Mouse (Mus musculus) limb, embryonic 14.5 days (tissue): ENCODE measurements around the gene Ppme1. TPM values are rescaled to one million over a fixed set of nuclear protein-coding genes. Genes with fewer than 3 reads are reported as not detected.

Experiments
- ATAC-seq: fragments of 200-750 bp; cut with Nextera tagmentation; 2 replicates; pipeline ENCODE4 v1.8.0; 2017; ENCODE audit warnings: low read depth, moderate number of reproducible peaks, moderate TSS enrichment; ENCODE audit not compliant: low FRiP score
- DNase-seq: peaks from one replicate; pipeline ENCODE4 v3.0.0-alpha.2; 2015; ENCODE audit warnings: low spot score
- H3K27ac ChIP-seq: fragments of 300-500 bp; sonication (generic); replicated peaks from 2 replicates; pipeline ENCODE4 v1.5.1; 2014; ENCODE audit warnings: low read depth, mild to moderate bottlenecking, low read length, moderate library complexity, mixed read lengths
- H3K27me3 ChIP-seq: fragments of 300-500 bp; sonication (generic); 2 replicates; pipeline ENCODE4 v1.6.1; 2014; ENCODE audit warnings: low read length, mixed read lengths; ENCODE audit not compliant: control insufficient read depth, insufficient read depth
- H3K36me3 ChIP-seq: fragments of 300-500 bp; sonication (generic); 2 replicates; pipeline ENCODE4 v1.6.1; 2014; ENCODE audit warnings: mild to moderate bottlenecking, low read length, moderate library complexity, mixed read lengths; ENCODE audit not compliant: control insufficient read depth, insufficient read depth
- H3K4me1 ChIP-seq: fragments of 300-500 bp; sonication (generic); 2 replicates; pipeline ENCODE4 v1.6.1; 2014; ENCODE audit warnings: antibody characterized with exemption, low read length, mixed read lengths; ENCODE audit not compliant: control insufficient read depth, insufficient read depth
- H3K4me2 ChIP-seq: fragments of 300-500 bp; sonication (generic); replicated peaks from 2 replicates; pipeline ENCODE4 v1.6.1; 2014; ENCODE audit warnings: low read depth, mild to moderate bottlenecking, low read length, moderate library complexity; ENCODE audit not compliant: severe bottlenecking
- H3K4me3 ChIP-seq: fragments of 300-500 bp; sonication (generic); replicated peaks from 2 replicates; pipeline ENCODE4 v1.5.1; 2014; ENCODE audit warnings: low read length
- H3K9ac ChIP-seq: fragments of 300-500 bp; sonication (generic); 2 replicates; pipeline ENCODE4 v1.6.1; 2014; ENCODE audit warnings: mild to moderate bottlenecking, low read depth, low read length, moderate library complexity; ENCODE audit not compliant: severe bottlenecking
- H3K9me3 ChIP-seq: fragments of 300-500 bp; sonication (generic); 2 replicates; pipeline ENCODE4 v1.6.1; 2016; ENCODE audit warnings: low read length; ENCODE audit not compliant: control insufficient read depth
- POLR2A ChIP-seq: fragments of 200-500 bp; IDR thresholded peaks from 2 replicates; pipeline ENCODE4 v1.8.0; 2012; ENCODE audit warnings: inconsistent platforms, mild to moderate bottlenecking, moderate library complexity, borderline replicate concordance; ENCODE audit not compliant: insufficient read depth, insufficient read length; ENCODE audit errors: extremely low read depth
- WGBS: fragments of 180-500 bp; shearing (Covaris S2); extraction: QIAGEN DNeasy Blood & Tissue Kit; methylation state at CpG from one replicate; pipeline ENCODE4 v1.1.7; 2014; 5-methylcytosine and 5-hydroxymethylcytosine counted together
- polyA plus RNA-seq, 2 experiments: library from polyadenylated mRNA; depleted of rRNA in 1 of 2; stranded (reverse) in 1 of 2; unstranded in 1 of 2; fragments of >200 nt; fragmentation: Nextera tagmentation in 1 of 2; extraction: Ambion mirVana in 1 of 2; gene quantifications; 2 replicates each; pipeline versions ENCODE4 v1.2.1 to v1.2.3; 2012 to 2014

The Ppme1 gene
- polyA plus RNA-seq, 2 experiments, result 44.0 to 68.8 TPM

GRCm38 (mm10) chr7:100378257-100378656, 6.2 kb upstream of the Ppme1 start:
- Histone ChIP-seq H3K9me3 (no peaks in the 10 kb centered on the region), H3K9ac (no peak overlapping the region), H3K4me3 (no peak overlapping the region), H3K36me3 (peaks cover 61% of the 10 kb centered on the region), H3K4me1 (0 out of 2 replicates have a peak, but pooled peaks cover 1% of the 10 kb centered on the region), H3K4me2 (no peak overlapping the region), H3K27ac (no peak overlapping the region), H3K27me3 (no peaks in the 10 kb centered on the region)
- TF ChIP-seq POLR2A, result no peak
- no peak for DNase-seq
- ATAC-seq, result no peak
- WGBS, result 87% methylated on average over 2 of the region's 2 CpGs

GRCm38 (mm10) chr7:100372452-100372980, 409 bp upstream of the Ppme1 start:
- DNase-seq (peak; percentile 11), ATAC-seq (no peak)
- no peak for TF ChIP-seq POLR2A
- H3K9ac ChIP-seq, result peak overlapping the region; percentile 66
- peaks cover 23% of the 10 kb centered on the region for H3K36me3 ChIP-seq
- WGBS, result 8% methylated on average over 17 of the region's 17 CpGs
- no peaks in the 10 kb centered on the region for H3K27me3 ChIP-seq
- peak overlapping the region; percentile 51 for H3K4me2 ChIP-seq
- H3K27ac ChIP-seq, result peak overlapping the region; percentile 92
- H3K4me1 ChIP-seq, result peaks cover 17% of the 10 kb centered on the region; the same call in 1 of the 2 replicates
- H3K9me3 ChIP-seq, result no peaks in the 10 kb centered on the region
- H3K4me3 ChIP-seq, result peak overlapping the region; percentile 63

GRCm38 (mm10) chr7:100364888-100365287, 7.2 kb downstream of the Ppme1 start:
- Histone ChIP-seq H3K9me3 (no peaks in the 10 kb centered on the region), H3K27ac (no peak overlapping the region), H3K4me3 (no peak overlapping the region), H3K9ac (no peak overlapping the region), H3K4me2 (no peak overlapping the region), H3K4me1 (peaks cover 3% of the 10 kb centered on the region; the same call in 1 of the 2 replicates), H3K27me3 (no peaks in the 10 kb centered on the region), H3K36me3 (no peaks in the 10 kb centered on the region; the same call in 1 of the 2 replicates)
- ATAC-seq (no peak), DNase-seq (no peak)
- WGBS, result 40% methylated on average over 6 of the region's 6 CpGs
- TF ChIP-seq POLR2A, result no peak

GRCm38 (mm10) chr7:100363162-100363561, 8.9 kb downstream of the Ppme1 start:
- no peaks in the 10 kb centered on the region for H3K27me3 ChIP-seq
- TF ChIP-seq POLR2A, result no peak
- no peak for DNase-seq
- 72% methylated on average over 2 of the region's 2 CpGs for WGBS
- no peak for ATAC-seq
- no peaks in the 10 kb centered on the region for H3K9me3 ChIP-seq
- H3K9ac ChIP-seq, result no peak overlapping the region
- H3K4me1 ChIP-seq, result no peaks in the 10 kb centered on the region
- H3K36me3 ChIP-seq, result no peaks in the 10 kb centered on the region; the same call in 1 of the 2 replicates
- no peak overlapping the region for H3K4me3 ChIP-seq
- H3K27ac ChIP-seq, result no peak overlapping the region
- no peak overlapping the region for H3K4me2 ChIP-seq

- Histone ChIP-seq H3K9me3 (no peaks in the 10 kb centered on the region), H3K4me2 (no peak overlapping the region), H3K4me3 (no peak overlapping the region), H3K27me3 (no peaks in the 10 kb centered on the region), H3K9ac (no peak overlapping the region), H3K36me3 (peaks cover 9% of the 10 kb centered on the region), H3K4me1 (no peaks in the 10 kb centered on the region), H3K27ac (no peak overlapping the region)
- ATAC-seq, result no peak
- no peak for DNase-seq
- no peak for TF ChIP-seq POLR2A
Measured at GRCm38 (mm10) chr7:100357856-100358255, 14.3 kb downstream of the Ppme1 start.
